Mouse (Mus musculus) MEL (cell line): ENCODE measurements around the gene Fam102b. TPM values are rescaled to one million over a fixed set of nuclear protein-coding genes. Genes with fewer than 3 reads are reported as not detected.

ENCODE experiments used
- DNase-seq: peaks from one replicate; pipeline ENCODE4 v3.0.0; 2011; ENCODE audit warnings: low read depth, low spot score
- H3K27ac ChIP-seq: 2 replicates; pipeline ENCODE4 v1.5.1; 2012; ENCODE audit warnings: low read depth, mild to moderate bottlenecking, control low read depth, low read length, moderate library complexity; ENCODE audit not compliant: control insufficient read depth
- H3K27me3 ChIP-seq, 2 experiments: fragments of 150-350 bp in 1 of 2; sonication (generic) in 1 of 2; 2 replicates each; pipeline ENCODE4 v1.6.1; 2012; ENCODE audit warnings: low read length in 2 of 2, mild to moderate bottlenecking in 2 of 2, improper control_type of control experiment in 1 of 2, moderate library complexity in 1 of 2; ENCODE audit not compliant: insufficient read depth in 2 of 2, control insufficient read depth in 1 of 2
- H3K36me3 ChIP-seq, 2 experiments: 2 replicates each; pipeline ENCODE4 v1.6.1; 2012 to 2014; ENCODE audit warnings: low read length in 2 of 2, improper control_type of control experiment in 1 of 2, inconsistent platforms in 1 of 2, mild to moderate bottlenecking in 1 of 2; ENCODE audit not compliant: insufficient read depth in 2 of 2, control insufficient read depth in 1 of 2
- H3K4me1 ChIP-seq, 2 experiments: fragments of 150-350 bp in 1 of 2; sonication (generic) in 1 of 2; 2 replicates each; pipeline ENCODE4 v1.6.1; 2012; ENCODE audit warnings: low read length in 2 of 2, improper control_type of control experiment in 1 of 2, mild to moderate bottlenecking in 1 of 2; ENCODE audit not compliant: insufficient read depth in 2 of 2, control insufficient read depth in 1 of 2
- H3K4me3 ChIP-seq, 2 experiments: fragments of 150-350 bp in 1 of 2; sonication (generic) in 1 of 2; 2 replicates each; pipeline ENCODE4 v1.5.1; 2012; ENCODE audit warnings: low read depth in 2 of 2, low read length in 2 of 2, mild to moderate bottlenecking in 2 of 2, moderate library complexity in 2 of 2, control low read depth in 1 of 2, improper control_type of control experiment in 1 of 2; ENCODE audit not compliant: control insufficient read depth in 1 of 2, insufficient read depth in 1 of 2
- H3K79me2 ChIP-seq: 2 replicates; pipeline ENCODE4 v1.6.1; 2012; ENCODE audit warnings: mild to moderate bottlenecking, low read length, moderate library complexity; ENCODE audit not compliant: control insufficient read depth, poor library complexity, insufficient read depth
- H3K9ac ChIP-seq: 2 replicates; pipeline ENCODE4 v1.6.1; 2012; ENCODE audit warnings: low read depth, mild to moderate bottlenecking, control low read depth, low read length, moderate library complexity; ENCODE audit not compliant: control insufficient read depth, poor library complexity, severe bottlenecking
- H3K9me3 ChIP-seq: fragments of 150-350 bp; sonication (generic); replicated peaks from 2 replicates; pipeline ENCODE4 v1.6.1; 2012; ENCODE audit warnings: mild to moderate bottlenecking, low read length, improper control_type of control experiment, moderate library complexity; ENCODE audit not compliant: insufficient read depth
- BHLHE40 ChIP-seq: IDR thresholded peaks from 2 replicates; pipeline ENCODE4 v1.6.1; 2012; ENCODE audit warnings: low read depth, mild to moderate bottlenecking, inconsistent platforms, low read length, improper control_type of control experiment, borderline replicate concordance
- CHD2 ChIP-seq: IDR thresholded peaks from 2 replicates; pipeline ENCODE4 v1.6.1; 2011; ENCODE audit warnings: low read length, improper control_type of control experiment
- E2F4 ChIP-seq: IDR thresholded peaks from 2 replicates; pipeline ENCODE4 v1.6.1; 2011; ENCODE audit warnings: low read depth, low read length, improper control_type of control experiment, borderline replicate concordance
- ETS1 ChIP-seq: IDR thresholded peaks from 2 replicates; pipeline ENCODE4 v1.6.1; 2012; ENCODE audit warnings: low read depth, mild to moderate bottlenecking, inconsistent platforms, low read length, improper control_type of control experiment, moderate library complexity
- GABPA ChIP-seq: IDR thresholded peaks from 2 replicates; pipeline ENCODE4 v1.6.1; 2012; ENCODE audit warnings: low read depth, mild to moderate bottlenecking, inconsistent platforms, low read length, improper control_type of control experiment, moderate library complexity
- HCFC1 ChIP-seq: IDR thresholded peaks from 2 replicates; pipeline ENCODE4 v1.6.1; 2012; ENCODE audit warnings: low read depth, mild to moderate bottlenecking, inconsistent platforms, low read length, improper control_type of control experiment, moderate library complexity
- JUND ChIP-seq: IDR thresholded peaks from 2 replicates; pipeline ENCODE4 v1.6.1; 2011; ENCODE audit warnings: low read depth, mild to moderate bottlenecking, improper control_type of control experiment, low read length
- MAX ChIP-seq: IDR thresholded peaks from 2 replicates; pipeline ENCODE4 v1.6.1; 2011; ENCODE audit warnings: low read length, improper control_type of control experiment
- MAZ ChIP-seq: IDR thresholded peaks from 2 replicates; pipeline ENCODE4 v1.6.1; 2012; ENCODE audit warnings: low read depth, mild to moderate bottlenecking, inconsistent platforms, low read length, improper control_type of control experiment
- MEF2A ChIP-seq: IDR thresholded peaks from 2 replicates; pipeline ENCODE4 v1.6.1; 2014; ENCODE audit warnings: low read depth, mild to moderate bottlenecking, inconsistent platforms, low read length, improper control_type of control experiment; ENCODE audit not compliant: poor library complexity, insufficient replicate concordance, severe bottlenecking; ENCODE audit errors: extremely low read depth
- MXI1 ChIP-seq: IDR thresholded peaks from 2 replicates; pipeline ENCODE4 v1.6.1; 2011; ENCODE audit warnings: mild to moderate bottlenecking, low read depth, low read length, improper control_type of control experiment
- MYC ChIP-seq: IDR thresholded peaks from 2 replicates; pipeline ENCODE4 v1.6.1; 2011; ENCODE audit warnings: low read depth, mild to moderate bottlenecking, low read length, improper control_type of control experiment, moderate library complexity
- NRF1 ChIP-seq: IDR thresholded peaks from 2 replicates; pipeline ENCODE4 v1.6.1; 2014; ENCODE audit warnings: low read depth, mild to moderate bottlenecking, inconsistent platforms, low read length, improper control_type of control experiment, moderate library complexity; ENCODE audit not compliant: poor library complexity, insufficient read depth, severe bottlenecking
- POLR2A ChIP-seq, 2 experiments: IDR thresholded peaks; 2 replicates each; pipeline ENCODE4 v1.6.1; 2011 to 2012; ENCODE audit warnings: low read length in 2 of 2, mild to moderate bottlenecking in 2 of 2, control low read depth in 1 of 2, improper control_type of control experiment in 1 of 2, low read depth in 1 of 2, moderate library complexity in 1 of 2; ENCODE audit not compliant: control insufficient read depth in 1 of 2, insufficient read depth in 1 of 2, poor library complexity in 1 of 2
- POLR2AphosphoS5 ChIP-seq: IDR thresholded peaks from 2 replicates; pipeline ENCODE4 v1.6.1; 2012; ENCODE audit warnings: low read depth, borderline replicate concordance, mild to moderate bottlenecking, inconsistent platforms, low read length, moderate library complexity, mixed read lengths
- SIN3A ChIP-seq: IDR thresholded peaks from 2 replicates; pipeline ENCODE4 v1.6.1; 2012; ENCODE audit warnings: low read length, improper control_type of control experiment, inconsistent platforms
- SMC3 ChIP-seq: IDR thresholded peaks from 2 replicates; pipeline ENCODE4 v1.6.1; 2011; ENCODE audit warnings: low read depth, low read length, improper control_type of control experiment
- TAL1 ChIP-seq: IDR thresholded peaks from 2 replicates; pipeline ENCODE4 v1.6.1; 2012; ENCODE audit warnings: mild to moderate bottlenecking, inconsistent platforms, low read length, moderate library complexity, mixed read lengths
- TBP ChIP-seq: IDR thresholded peaks from 2 replicates; pipeline ENCODE4 v1.8.0; 2011; ENCODE audit warnings: low read depth, low read length, improper control_type of control experiment
- TCF12 ChIP-seq: IDR thresholded peaks from 2 replicates; pipeline ENCODE4 v1.6.1; 2014; ENCODE audit warnings: low read depth, mild to moderate bottlenecking, inconsistent platforms, low read length, improper control_type of control experiment, moderate library complexity
- USF2 ChIP-seq, 2 experiments: IDR thresholded peaks; 2 replicates each; pipeline ENCODE4 v1.6.1; 2011 to 2012; ENCODE audit warnings: improper control_type of control experiment in 2 of 2, low read length in 2 of 2, borderline replicate concordance in 1 of 2, inconsistent platforms in 1 of 2, low read depth in 1 of 2, mild to moderate bottlenecking in 1 of 2; ENCODE audit not compliant: insufficient read depth in 1 of 2
- polyA plus RNA-seq, 2 experiments: library from polyadenylated mRNA; stranded (reverse) in 1 of 2; unstranded in 1 of 2; fragments of >175 nt in 1 of 2; fragments of >200 nt in 1 of 2; gene quantifications; 2 replicates each; pipeline versions ENCODE4 v1.2.1 to v1.2.4; 2012; ENCODE audit warnings: low replicate concordance in 2 of 2, low read depth in 1 of 2; ENCODE audit not compliant: insufficient read length in 2 of 2, insufficient read depth in 1 of 2, missing spikeins in 1 of 2
- total RNA-seq: library from RNA; depleted of rRNA; stranded (reverse); fragments of 300-350 nt; gene quantifications from 2 replicates; pipeline ENCODE4 v1.2.3, GENCODE M21; 2012

Gene Fam102b
- total and polyA plus RNA-seq, 3 experiments: 10.4 to 26.9 (median 14.1) TPM

DNA sequence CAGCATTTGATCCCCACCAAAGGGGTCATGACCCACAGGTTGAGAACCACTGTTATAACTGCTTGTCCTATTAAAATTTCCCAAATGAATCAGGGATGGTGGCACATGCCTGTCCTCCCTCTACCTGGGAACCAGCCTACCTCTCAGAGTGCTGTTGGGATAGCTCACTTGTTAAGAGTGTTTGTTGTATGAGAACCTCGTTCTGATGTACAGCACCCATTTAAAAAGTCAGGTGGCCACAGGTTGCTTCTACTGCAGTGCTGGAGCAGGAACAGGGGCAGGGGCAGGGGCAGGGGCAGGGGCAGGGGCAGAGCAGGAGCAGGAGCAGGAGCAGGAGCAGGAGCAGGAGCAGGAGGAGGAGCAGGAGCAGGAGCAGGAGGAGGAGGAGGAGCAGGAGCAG, 28.2 kb downstream of the Fam102b start:
- peaks cover 0 to 32% of the 10 kb centered on the region in 2 experiments; a peak in 2 of 4 replicates for H3K36me3 ChIP-seq

DNA sequence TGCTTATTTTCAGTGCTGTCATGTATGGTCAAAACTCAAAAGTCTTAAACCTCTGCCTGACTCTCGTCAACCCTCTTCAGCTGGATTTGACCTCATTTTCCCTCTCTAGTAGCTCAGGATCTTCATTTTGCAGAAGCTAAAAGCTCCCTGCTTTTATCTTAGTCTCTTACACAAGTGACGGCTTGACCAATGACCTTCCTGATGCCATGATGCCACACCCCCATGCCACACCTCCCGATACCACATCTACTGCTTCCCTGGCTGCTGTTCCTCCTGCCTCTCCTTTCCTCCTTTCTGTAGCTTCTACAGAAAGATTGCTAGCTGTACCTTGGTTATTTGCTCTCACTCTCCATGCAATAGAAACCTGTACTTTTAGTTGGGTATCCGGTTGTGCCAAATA, 29.6 kb downstream of the Fam102b start:
- Histone ChIP-seq H3K36me3 (peaks cover 0 to 40% of the 10 kb centered on the region in 2 experiments; a peak in 2 of 4 replicates), H3K4me3 (peak overlapping the region; percentile 30 to 53), H3K9ac (peak overlapping the region; percentile 54), H3K9me3 (no peaks in the 10 kb centered on the region), H3K27me3 (no peaks in the 10 kb centered on the region), H3K4me1 (peaks cover 22 to 25% of the 10 kb centered on the region in 2 experiments), H3K27ac (peak overlapping the region; percentile 89), H3K79me2 (no peaks in the 10 kb centered on the region)
- peak; percentile 82 for DNase-seq
- no peak for TF ChIP-seq BHLHE40
- TF ChIP-seq POLR2A (IDR thresholded peaks at IDR 0.05; ENCODE audit: control insufficient read depth in 1 of 2, insufficient read depth in 1 of 2, low read depth in 1 of 2, low read length in 2 of 2, poor library complexity in 1 of 2): 0 out of 4 replicates have a peak, but pooled peaks of 1 of the 2 experiments have one; percentile 43
- no peak for TF ChIP-seq USF2 (IDR thresholded peaks at IDR 0.05; ENCODE audit: borderline replicate concordance in 1 of 2, insufficient read depth in 1 of 2, low read depth in 1 of 2, low read length in 2 of 2)
- no peak for TF ChIP-seq ETS1
- TF ChIP-seq TBP: 0 out of 2 replicates have a peak, but pooled peaks have one; percentile 41

More for the DNA sequence above, 28.2 kb downstream of the Fam102b start:
- no peak overlapping the region for H3K27ac ChIP-seq
- H3K4me3 ChIP-seq: no peak overlapping the region
- DNase-seq: no peak
- H3K79me2 ChIP-seq: no peaks in the 10 kb centered on the region
- H3K27me3 ChIP-seq: no peaks in the 10 kb centered on the region
- H3K9ac ChIP-seq: no peak overlapping the region
- no peaks in the 10 kb centered on the region for H3K9me3 ChIP-seq
- peaks cover 14 to 19% of the 10 kb centered on the region in 2 experiments for H3K4me1 ChIP-seq
- no peak for TF ChIP-seq JUND
- TF ChIP-seq MAZ: no peak
- no peak for TF ChIP-seq TAL1
- TF ChIP-seq SIN3A: no peak
- no peak for TF ChIP-seq MAX
- no peak for TF ChIP-seq SMC3
- TF ChIP-seq BHLHE40: no peak
- TF ChIP-seq HCFC1: no peak
- TF ChIP-seq MYC: no peak
- TF ChIP-seq TCF12: no peak
- no peak for TF ChIP-seq E2F4
- no peak for TF ChIP-seq MEF2A
- TF ChIP-seq MXI1: no peak
- no peak for TF ChIP-seq NRF1
- TF ChIP-seq POLR2AphosphoS5: no peak
- no peak for TF ChIP-seq ETS1
- no peak for TF ChIP-seq CHD2
- TF ChIP-seq GABPA: no peak
- no peak for TF ChIP-seq USF2 (IDR thresholded peaks at IDR 0.05; ENCODE audit: borderline replicate concordance in 1 of 2, insufficient read depth in 1 of 2, low read depth in 1 of 2, low read length in 2 of 2)
